Mouse (Mus musculus): ENCODE measurements around the gene Tbccd1. TPM values are rescaled to one million over a fixed set of nuclear protein-coding genes. Genes with fewer than 3 reads are reported as not detected.
A peak's percentile ranks its signal among the peaks of the same experiment; 100 is the strongest.

Tbccd1 gene
- polyA plus RNA-seq (2015; fragmentation: Nextera tagmentation; extraction: Ambion mirVana), result 24.0 and 29.2 TPM in 2 replicates

GRCm38 (mm10) chr16:22857431-22858113 is at the start of gene Tbccd1, which contains the start of gene Dnajb11:
TSS of gene Tbccd1 (minus strand) at chr16:22857669.
TSS of gene Dnajb11 (plus strand) at chr16:22857845.
- H3K36me3 ChIP-seq, result peaks cover 40% of the 10 kb centered on the region
- H3K4me2 ChIP-seq, result peak within 1 kb of the TSS; percentile 87
- WGBS (ENCODE audit: insufficient replicate concordance), result 0% methylated on average over 62 of the region's 62 CpGs
- H3K4me3 ChIP-seq (replicated peaks), result peak within 1 kb of the TSS; percentile 100
- DNase-seq, result peak; percentile 98
- no peaks in the 10 kb centered on the region for H3K27me3 ChIP-seq
- peaks cover 53% of the 10 kb centered on the region for H3K4me1 ChIP-seq (replicated peaks)
- H3K9ac ChIP-seq, result peak within 1 kb of the TSS; percentile 96
- H3K9me3 ChIP-seq (replicated peaks), result no peaks in the 10 kb centered on the region
- peak within 1 kb of the TSS; percentile 96 for H3K27ac ChIP-seq
- ATAC-seq (ENCODE audit: low read depth), result peak; percentile 96

- Histone ChIP-seq H3K4me2 (no peak overlapping the region), H3K9me3 (replicated peaks) (no peaks in the 10 kb centered on the region), H3K4me1 (replicated peaks) (peaks cover 15% of the 10 kb centered on the region; the same call in 1 of the 2 replicates), H3K36me3 (no peaks in the 10 kb centered on the region), H3K4me3 (replicated peaks) (no peak overlapping the region), H3K27me3 (no peaks in the 10 kb centered on the region), H3K27ac (no peak overlapping the region), H3K9ac (no peak overlapping the region)
- 64% methylated on average over 3 of the region's 3 CpGs for WGBS (ENCODE audit: insufficient replicate concordance)
- ATAC-seq (ENCODE audit: low read depth) (no peak), DNase-seq (no peak)
Observed at GRCm38 (mm10) chr16:22901326-22901725, 43.9 kb upstream of the Tbccd1 start.

DNA sequence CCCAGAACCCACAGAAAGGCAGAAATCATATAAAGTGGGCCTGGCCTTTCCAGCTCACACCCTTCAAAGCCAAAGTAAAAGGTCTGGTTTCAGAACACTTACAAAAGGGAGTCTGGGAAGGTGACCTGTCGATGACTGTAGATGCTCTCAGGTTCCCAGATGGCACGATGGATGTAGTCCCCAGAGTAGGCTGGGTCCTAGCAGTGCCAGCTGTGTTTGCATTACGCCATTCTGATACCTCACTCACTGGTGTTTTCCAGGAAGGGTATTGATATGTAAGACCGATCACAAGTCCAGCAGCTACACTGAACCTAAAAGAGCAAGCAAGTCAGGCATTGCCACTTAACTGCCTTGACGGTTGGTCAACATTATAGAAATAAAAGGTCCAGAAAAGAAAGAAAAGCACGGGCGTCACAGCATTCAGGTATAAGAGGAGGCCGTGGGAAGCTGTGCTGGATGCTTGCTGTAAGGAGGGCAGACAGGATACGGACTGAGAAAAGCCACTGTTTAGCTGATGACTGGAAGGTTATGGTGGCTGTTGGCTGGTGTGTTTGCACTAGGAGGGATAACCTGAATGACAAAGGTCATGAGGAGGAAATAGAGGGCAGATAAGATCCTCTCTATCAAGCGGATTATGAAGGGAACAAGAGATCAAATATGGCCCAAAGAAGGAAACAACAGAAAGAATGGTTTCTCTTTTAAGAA is 42.5 kb upstream of the Tbccd1 start:
- Histone ChIP-seq H3K4me3 (replicated peaks) (no peak overlapping the region), H3K4me1 (replicated peaks) (peaks cover 18% of the 10 kb centered on the region; the same call in 1 of the 2 replicates), H3K27me3 (no peaks in the 10 kb centered on the region), H3K9me3 (replicated peaks) (no peaks in the 10 kb centered on the region), H3K36me3 (no peaks in the 10 kb centered on the region), H3K27ac (no peak overlapping the region; the same call in 1 of the 2 replicates), H3K4me2 (no peak overlapping the region), H3K9ac (no peak overlapping the region)
- no peak for DNase-seq
- peak; percentile 63 for ATAC-seq (ENCODE audit: low read depth)
- whole genome bisulfite sequencing (ENCODE audit: insufficient replicate concordance), result 58% methylated on average over 10 of the region's 10 CpGs

- WGBS (ENCODE audit: insufficient replicate concordance), result 41% methylated on average over 5 of the region's 5 CpGs
- DNase-seq (no peak), ATAC-seq (ENCODE audit: low read depth) (no peak)
- peaks cover 18% of the 10 kb centered on the region; the same call in 1 of the 2 replicates for H3K4me1 ChIP-seq (replicated peaks)
- no peak overlapping the region for H3K4me3 ChIP-seq (replicated peaks)
- H3K9ac ChIP-seq, result no peak overlapping the region
- H3K27me3 ChIP-seq, result no peaks in the 10 kb centered on the region
- no peak overlapping the region for H3K27ac ChIP-seq
- H3K36me3 ChIP-seq, result peaks cover 2% of the 10 kb centered on the region; the same call in 1 of the 2 replicates
- H3K4me2 ChIP-seq, result no peak overlapping the region
- H3K9me3 ChIP-seq (replicated peaks), result no peaks in the 10 kb centered on the region
Observed at GRCm38 (mm10) chr16:22899346-22899745, 41.9 kb upstream of the Tbccd1 start.

GRCm38 (mm10) chr16:22896618-22897017 is 39.1 kb upstream of the Tbccd1 start:
- Histone ChIP-seq H3K4me2 (no peak overlapping the region), H3K9me3 (replicated peaks) (no peaks in the 10 kb centered on the region), H3K4me3 (replicated peaks) (no peak overlapping the region), H3K27me3 (no peaks in the 10 kb centered on the region), H3K9ac (no peak overlapping the region), H3K36me3 (peaks cover 3% of the 10 kb centered on the region; the same call in 1 of the 2 replicates), H3K27ac (peak overlapping the region; percentile 39; the same call in 1 of the 2 replicates), H3K4me1 (replicated peaks) (peaks cover 14% of the 10 kb centered on the region; the same call in 1 of the 2 replicates)
- WGBS (ENCODE audit: insufficient replicate concordance), result 29% methylated on average over 2 of the region's 2 CpGs
- DNase-seq (no peak), ATAC-seq (ENCODE audit: low read depth) (no peak)

DNA sequence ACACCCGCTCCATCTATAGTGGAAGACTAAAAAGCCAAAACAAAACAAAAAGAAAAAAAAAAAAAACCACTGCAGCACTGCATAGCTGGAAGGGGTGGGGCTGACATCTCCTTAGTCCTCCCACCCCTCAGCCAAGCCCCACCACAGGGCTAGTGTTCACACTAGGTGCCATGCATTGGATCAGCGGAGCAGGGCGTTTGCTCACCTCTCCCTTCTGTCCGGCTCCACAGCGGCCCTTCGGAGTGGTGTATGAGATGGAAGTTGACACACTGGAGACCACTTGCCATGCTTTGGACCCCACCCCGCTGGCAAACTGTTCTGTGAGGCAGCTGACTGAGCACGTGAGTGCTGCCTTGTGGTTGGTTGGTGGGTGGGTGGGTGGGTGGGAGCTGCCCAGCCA is 36.6 kb upstream of the Tbccd1 start:
- no peak for DNase-seq
- no peak overlapping the region for H3K9ac ChIP-seq
- no peak overlapping the region for H3K27ac ChIP-seq
- 62% methylated on average over 8 of the region's 8 CpGs for WGBS (ENCODE audit: insufficient replicate concordance)
- H3K4me2 ChIP-seq, result peak overlapping the region; percentile 41
- H3K27me3 ChIP-seq, result no peaks in the 10 kb centered on the region
- peaks cover 3% of the 10 kb centered on the region; the same call in 1 of the 2 replicates for H3K36me3 ChIP-seq
- no peaks in the 10 kb centered on the region for H3K9me3 ChIP-seq (replicated peaks)
- 0 out of 2 replicates have a peak, but pooled peaks have one; percentile 22 for ATAC-seq (ENCODE audit: low read depth)
- H3K4me1 ChIP-seq (replicated peaks), result peaks cover 22% of the 10 kb centered on the region
- peak overlapping the region; percentile 34; the same call in 1 of the 2 replicates for H3K4me3 ChIP-seq (replicated peaks)

DNA sequence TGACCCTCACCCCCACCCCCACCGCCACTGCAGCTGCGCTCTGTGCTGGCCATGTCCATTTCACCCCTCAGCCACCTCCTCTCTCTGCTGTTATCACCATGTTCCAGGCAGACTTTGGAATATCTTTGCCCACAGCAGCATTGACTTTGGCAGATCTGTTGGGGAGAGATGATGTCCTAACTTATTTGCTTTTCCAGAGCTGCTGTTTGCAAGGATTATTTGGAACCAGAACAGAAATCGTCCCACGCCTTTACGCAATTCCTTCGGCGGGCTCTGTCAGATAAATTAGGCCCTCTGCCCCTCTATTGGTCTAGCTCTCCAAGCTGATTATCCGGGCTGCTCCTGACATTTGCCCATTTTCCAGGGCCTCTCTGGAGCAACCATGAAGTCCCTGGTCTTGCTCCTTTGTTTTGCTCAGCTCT is 34.3 kb upstream of the Tbccd1 start:
- WGBS (ENCODE audit: insufficient replicate concordance), result 61% methylated on average over 8 of the region's 8 CpGs

DNA sequence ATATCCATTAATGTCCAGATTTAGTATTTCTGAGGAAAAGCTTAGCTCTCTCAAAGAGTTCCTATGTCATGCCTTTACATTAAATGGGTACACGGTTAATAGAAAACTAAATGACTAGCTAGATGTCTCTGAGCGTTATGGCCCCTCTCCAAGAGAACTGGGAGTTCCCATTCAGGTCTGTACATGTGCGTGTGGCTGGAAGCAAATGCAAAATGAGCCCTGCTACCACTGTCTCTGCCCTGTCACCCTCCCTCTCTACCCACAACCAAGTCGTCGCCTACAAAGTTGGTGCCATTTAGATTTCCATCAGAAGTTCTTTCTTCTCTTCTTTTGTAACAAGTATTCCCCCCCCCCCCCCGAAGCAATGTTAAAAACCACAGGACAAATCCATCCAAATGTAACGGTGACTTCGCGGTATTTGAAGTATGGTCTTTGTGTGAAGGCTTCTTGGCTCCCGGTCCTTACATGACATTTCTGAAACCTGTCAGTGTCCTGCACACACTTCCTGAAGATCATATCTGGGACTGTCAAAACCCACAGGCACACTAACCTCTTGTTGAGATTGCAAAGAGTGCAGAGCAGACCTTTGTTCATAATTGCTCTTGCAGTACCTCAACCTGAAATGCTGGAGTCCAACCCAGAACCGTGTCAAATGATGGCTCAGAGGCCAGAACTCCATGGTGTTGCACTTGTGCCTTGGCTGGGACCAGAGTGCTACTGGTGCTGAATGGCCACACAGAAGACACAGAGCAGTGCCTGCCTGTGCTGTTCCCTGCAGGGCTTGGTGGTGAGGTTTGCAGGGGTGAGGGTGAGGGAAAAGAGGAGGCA is 33.4 kb upstream of the Tbccd1 start, which contains the start of gene Ahsg:
TSS of gene Ahsg (plus strand) at position 595 of the 828 bp plus-strand sequence.
- Histone ChIP-seq H3K4me2 (peak within 1 kb of the TSS; percentile 21; the same call in 1 of the 2 replicates), H3K9me3 (replicated peaks) (no peaks in the 10 kb centered on the region), H3K27ac (peak within 1 kb of the TSS; percentile 74), H3K27me3 (no peaks in the 10 kb centered on the region), H3K4me3 (replicated peaks) (peak within 1 kb of the TSS; percentile 41), H3K9ac (peak within 1 kb of the TSS; percentile 47), H3K4me1 (replicated peaks) (peaks cover 24% of the 10 kb centered on the region), H3K36me3 (peaks cover 3% of the 10 kb centered on the region; the same call in 1 of the 2 replicates)
- ATAC-seq (ENCODE audit: low read depth) (peak; percentile 22; the same call in 1 of the 2 replicates), DNase-seq (no peak)
- 33% methylated on average over 11 of the region's 11 CpGs for WGBS (ENCODE audit: insufficient replicate concordance)

More for the DNA sequence above, 34.3 kb upstream of the Tbccd1 start:
- Histone ChIP-seq H3K36me3 (peaks cover 3% of the 10 kb centered on the region; the same call in 1 of the 2 replicates), H3K4me3 (replicated peaks) (peak overlapping the region; percentile 41), H3K4me1 (replicated peaks) (peaks cover 18% of the 10 kb centered on the region), H3K27ac (peak overlapping the region; percentile 74), H3K4me2 (no peak overlapping the region), H3K27me3 (no peaks in the 10 kb centered on the region), H3K9me3 (replicated peaks) (no peaks in the 10 kb centered on the region), H3K9ac (peak overlapping the region; percentile 47)
- DNase-seq, result no peak
- ATAC-seq (ENCODE audit: low read depth), result peak; percentile 70

- H3K4me1 ChIP-seq (replicated peaks), result peaks cover 22% of the 10 kb centered on the region
- H3K9ac ChIP-seq, result no peak overlapping the region
- no peak overlapping the region for H3K4me2 ChIP-seq
- H3K4me3 ChIP-seq (replicated peaks), result no peak overlapping the region
- DNase-seq, result no peak
- WGBS (ENCODE audit: insufficient replicate concordance), result 52% methylated on average over 8 of the region's 8 CpGs
- no peak overlapping the region for H3K27ac ChIP-seq
- H3K27me3 ChIP-seq, result no peaks in the 10 kb centered on the region
- no peak for ATAC-seq (ENCODE audit: low read depth)
- peaks cover 3% of the 10 kb centered on the region; the same call in 1 of the 2 replicates for H3K36me3 ChIP-seq
- no peaks in the 10 kb centered on the region for H3K9me3 ChIP-seq (replicated peaks)
Observed at GRCm38 (mm10) chr16:22889716-22890115, 32.2 kb upstream of the Tbccd1 start.

- DNase-seq (no peak), ATAC-seq (ENCODE audit: low read depth) (no peak)
- Histone ChIP-seq H3K9me3 (replicated peaks) (no peaks in the 10 kb centered on the region), H3K4me3 (replicated peaks) (no peak overlapping the region), H3K27me3 (no peaks in the 10 kb centered on the region), H3K27ac (no peak overlapping the region), H3K36me3 (no peaks in the 10 kb centered on the region), H3K4me1 (replicated peaks) (peaks cover 26% of the 10 kb centered on the region), H3K9ac (no peak overlapping the region), H3K4me2 (no peak overlapping the region)
- 67% methylated on average over 4 of the region's 4 CpGs for WGBS (ENCODE audit: insufficient replicate concordance)
Observed at GRCm38 (mm10) chr16:22888835-22889234, 31.4 kb upstream of the Tbccd1 start.
